Mouse (Mus musculus) heart, adult 11 months (tissue): Measurements from ENCODE around the gene Mapkapk2.

Source experiments
- DNase-seq: peaks from one replicate; pipeline ENCODE4 v3.0.0; 2022

The Mapkapk2 gene

DNA sequence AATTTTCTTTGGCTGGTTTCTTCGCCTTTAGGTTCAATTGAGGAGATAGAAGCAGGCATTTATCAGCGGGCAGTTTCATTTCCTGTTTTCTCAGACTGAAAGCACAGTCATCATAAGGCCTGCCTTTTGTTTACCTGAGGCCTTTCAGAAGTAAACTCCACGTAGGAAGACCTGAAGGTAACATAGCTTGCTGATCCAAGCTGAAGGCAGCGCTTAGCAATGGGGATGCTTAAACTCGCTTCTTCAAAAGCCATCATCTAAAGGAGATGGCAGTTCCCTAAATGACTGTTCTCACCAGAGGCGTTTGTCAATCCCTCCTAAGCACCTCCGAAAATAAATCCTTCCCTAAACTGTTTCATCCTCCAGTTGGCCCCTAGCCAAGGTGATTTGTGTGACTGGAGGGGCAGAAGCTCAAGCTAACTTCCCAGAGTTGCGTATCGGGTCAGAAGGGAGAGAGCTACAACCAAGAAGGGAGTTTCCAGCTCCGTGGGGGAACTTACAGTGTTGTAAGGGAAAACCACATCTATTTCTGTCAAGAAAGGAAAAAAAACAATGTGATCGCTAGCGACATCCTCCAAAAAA is 13.0 kb upstream of the Mapkapk2 start:
- peak; percentile 97 for DNase-seq

DNA sequence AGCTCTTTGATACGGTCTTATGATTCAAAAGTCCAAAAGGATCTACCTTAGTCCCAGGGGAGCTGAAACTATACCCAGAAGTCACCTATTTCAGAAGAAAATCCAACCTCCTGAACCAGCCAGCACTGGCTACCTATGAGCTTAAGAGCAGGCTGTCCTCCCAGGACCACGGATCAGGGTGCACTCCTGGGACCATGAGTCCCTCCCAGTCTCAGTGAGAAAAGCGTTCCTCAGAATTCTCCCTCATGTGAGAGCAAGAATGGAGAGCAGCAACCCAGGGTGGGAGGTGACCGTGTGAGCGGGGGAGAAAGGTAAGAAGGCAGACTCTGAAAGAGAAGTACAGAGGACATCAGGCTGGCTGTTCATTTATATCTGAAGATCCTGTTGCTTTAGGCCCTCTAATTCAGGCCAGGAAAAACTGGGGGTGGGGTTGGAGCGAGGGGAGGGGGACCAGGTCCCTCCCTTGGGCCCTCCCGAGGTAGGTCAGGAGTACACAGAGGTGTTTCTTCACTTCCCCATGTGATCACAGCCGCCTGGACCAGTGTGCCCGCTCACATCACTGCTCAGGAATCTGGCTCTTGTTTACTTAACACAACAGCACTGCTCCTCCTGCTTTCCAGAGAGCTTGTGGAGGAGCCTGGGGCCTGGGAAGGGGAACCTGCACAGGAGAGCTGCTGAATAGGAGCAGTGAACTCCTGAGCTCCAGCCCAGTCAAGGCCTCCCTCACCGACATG is 10.1 kb upstream of the Mapkapk2 start:
- DNase-seq: peak; percentile 92

DNA sequence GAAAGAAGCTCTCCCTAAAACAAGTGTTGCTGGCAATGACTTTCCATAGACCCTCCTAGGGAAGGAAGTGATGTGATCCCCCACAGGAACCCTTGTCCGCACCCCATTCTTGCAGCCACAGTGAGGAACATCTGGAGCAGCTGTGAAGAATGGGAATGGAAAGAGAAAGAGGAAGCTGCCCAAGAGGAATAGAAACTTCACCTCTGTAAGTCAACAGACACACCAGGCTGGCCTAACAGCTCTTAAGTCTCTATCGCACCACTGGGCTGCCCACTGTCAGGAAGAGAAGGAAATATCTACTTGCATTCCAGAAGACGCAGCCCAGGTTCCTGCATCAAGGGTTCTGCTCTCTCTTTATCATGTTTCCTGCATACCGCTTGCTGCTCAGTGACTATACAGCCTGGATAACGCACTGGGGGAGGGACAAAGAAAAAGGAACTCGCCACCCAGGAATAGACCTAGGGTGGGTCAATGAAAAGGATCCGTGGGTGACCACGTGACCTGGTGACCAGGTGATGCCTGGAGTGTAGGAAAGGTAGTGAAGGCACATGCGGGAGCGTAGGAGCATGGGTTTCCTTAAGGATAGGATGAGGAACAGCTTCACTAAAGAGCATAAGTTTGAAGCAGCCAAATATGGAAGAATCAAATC is 6.3 kb upstream of the Mapkapk2 start:
- DNase-seq: peak; percentile 98

DNA sequence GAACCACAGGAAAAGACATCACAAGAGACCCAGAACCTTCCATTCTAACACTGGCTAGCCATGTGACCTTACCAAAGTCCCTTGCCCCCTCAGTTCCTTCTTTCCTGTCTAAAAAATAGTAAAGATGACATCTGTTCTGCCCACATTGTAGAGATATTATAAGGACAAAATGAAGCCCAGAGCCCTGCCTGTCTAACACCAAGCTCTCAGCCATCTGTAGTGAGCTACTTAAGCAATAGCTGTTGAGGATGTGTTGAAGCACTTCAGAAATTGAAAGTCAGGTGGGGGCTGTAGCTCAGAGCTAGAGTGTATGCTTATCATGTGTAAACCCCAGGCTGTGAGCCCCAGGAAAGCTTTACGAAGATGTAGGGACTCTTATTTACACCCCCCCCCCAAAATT is 3.2 kb upstream of the Mapkapk2 start:
- DNase-seq: no peak

DNA sequence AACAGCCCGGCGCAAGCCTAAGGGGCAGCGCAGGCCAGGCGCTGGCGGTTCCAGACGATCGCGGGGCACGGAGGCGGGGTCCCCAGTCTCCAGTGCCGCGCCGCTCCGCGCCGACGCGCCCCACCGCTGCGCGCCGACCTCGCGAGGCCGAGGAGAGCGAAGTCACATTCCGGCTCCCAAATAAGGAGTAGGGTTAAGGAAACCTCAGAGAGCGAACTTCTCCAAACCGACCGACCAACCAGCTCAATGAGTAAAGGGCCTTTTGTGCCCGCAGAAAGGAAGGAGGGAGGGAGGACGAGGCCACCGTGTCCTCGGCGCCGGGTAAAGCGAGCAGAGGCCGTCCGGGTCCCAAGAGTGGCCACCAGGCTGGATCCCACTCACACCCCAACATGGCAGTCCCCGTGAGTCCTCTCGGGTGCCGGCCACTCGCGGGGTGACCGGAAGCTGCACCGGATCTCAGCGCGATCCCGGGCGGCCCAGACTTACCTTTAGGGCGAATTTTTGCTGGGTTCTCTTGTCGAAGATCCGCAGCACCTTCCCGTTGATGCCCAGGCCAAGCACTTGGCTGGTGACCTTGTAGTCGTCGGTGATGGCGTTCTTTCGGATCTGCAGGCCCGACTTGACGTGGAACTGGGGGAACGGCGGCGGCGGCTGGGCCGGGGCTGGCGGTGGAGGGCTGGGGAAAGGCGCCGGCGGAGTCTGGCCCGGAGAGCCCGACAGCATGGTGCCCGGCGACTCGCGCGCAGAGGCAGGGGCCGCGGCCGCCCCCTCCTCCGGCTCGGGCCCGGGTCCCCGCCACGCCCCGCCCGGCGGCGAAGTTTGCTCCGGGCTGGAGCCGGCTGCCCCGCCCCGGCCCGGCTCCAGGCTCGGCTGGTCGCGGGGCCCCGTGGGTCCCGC is 575 bp downstream of the Mapkapk2 start:
- peak; percentile 98 for DNase-seq

DNA sequence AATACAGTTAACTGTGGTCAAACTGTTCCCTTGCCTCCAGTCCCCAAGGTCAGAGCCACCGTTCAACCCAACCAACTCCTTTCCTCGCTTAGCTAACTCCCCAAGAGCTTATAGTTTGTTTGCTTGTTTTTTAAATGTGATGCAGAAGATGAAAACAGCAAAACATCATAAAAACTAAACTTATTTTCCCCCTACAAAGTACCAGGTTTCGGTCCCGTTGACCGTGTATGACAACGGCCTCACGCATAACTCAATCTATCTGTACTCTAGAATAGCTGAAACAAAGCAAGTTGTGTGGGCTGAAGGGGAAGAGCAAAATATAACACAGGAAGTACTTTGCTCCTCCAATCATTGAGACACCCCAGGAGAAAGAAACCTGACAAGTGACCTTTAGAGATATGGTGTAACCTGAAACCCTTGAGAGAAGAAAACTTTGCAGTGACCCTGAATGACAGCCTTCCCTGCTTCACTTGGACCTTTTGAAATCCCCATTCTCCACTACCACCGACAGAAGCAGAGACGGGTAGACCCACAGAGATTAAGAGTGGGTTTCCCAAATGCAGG is 1.4 kb downstream of the Mapkapk2 start:
- DNase-seq: no peak

- no peak for DNase-seq
These were observed 2.1 kb downstream of the Mapkapk2 start for GRCm38 (mm10) chr1:131095574-131095973.

DNA sequence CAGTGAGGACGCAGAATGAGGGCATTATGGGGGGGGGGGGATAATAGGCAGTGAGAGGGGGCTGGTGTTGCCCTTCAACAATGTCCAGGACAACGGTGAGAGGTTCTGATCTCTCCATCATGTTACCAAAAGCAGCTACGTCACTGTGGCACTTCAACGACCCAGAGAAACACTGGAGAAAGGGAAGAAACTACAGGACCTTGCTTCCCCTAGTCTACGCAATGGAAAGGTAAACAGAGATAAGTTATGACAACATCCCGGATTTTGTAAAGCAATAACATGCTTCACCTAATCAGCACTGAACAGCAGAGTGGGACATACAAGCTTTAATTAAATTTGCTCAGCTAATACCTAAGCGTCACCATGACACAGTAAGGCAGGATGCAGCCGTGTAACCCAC is 3.7 kb downstream of the Mapkapk2 start:
- no peak for DNase-seq

GRCm38 (mm10) chr1:131092846-131093245 is 4.8 kb downstream of the Mapkapk2 start:
- no peak for DNase-seq

DNA sequence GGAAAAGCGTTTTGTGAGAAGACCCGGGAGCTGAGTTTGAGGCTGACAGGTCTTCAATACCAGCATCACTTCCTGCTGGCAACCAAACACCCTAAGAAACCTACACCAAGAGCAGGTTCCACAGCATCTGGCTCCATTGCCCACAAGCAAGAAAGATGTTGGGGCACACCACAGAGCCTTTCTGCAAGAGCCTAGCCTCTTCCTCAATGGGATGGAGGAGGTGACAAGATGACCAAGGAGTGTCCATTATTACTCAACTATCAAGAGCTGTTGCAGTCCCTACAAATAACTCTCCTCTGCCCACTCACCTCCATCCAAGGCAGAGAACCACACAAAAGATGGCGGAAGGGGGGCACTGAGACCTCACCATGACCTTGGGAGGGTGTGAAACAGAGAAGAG is 5.5 kb downstream of the Mapkapk2 start:
- DNase-seq: peak; percentile 89

GRCm38 (mm10) chr1:131091481-131091880 is 6.1 kb downstream of the Mapkapk2 start:
- peak; percentile 94 for DNase-seq

GRCm38 (mm10) chr1:131090877-131091276 is 6.7 kb downstream of the Mapkapk2 start:
- peak; percentile 95 for DNase-seq

DNA sequence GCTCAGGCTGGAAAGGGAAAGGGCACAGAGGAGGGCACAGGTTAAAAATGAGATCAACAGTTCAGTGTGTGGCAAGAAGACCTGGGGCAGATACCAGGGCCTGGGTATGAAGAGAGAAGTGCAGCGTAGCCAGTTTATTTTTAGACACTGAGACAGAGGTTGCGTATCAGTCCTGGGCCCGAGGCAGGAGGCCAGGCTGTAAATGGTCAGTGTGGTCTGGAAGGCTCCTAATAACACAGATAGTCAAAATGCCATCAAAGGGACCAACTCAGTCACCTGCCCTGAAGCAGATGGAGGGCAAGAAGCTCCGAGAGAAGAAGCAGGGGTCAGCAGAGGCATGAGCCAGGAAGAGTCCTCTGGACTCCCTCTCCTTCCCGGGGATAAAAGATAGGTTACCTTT is 7.4 kb downstream of the Mapkapk2 start:
- DNase-seq: peak; percentile 97

- DNase-seq: peak; percentile 95
These were observed 8.0 kb downstream of the Mapkapk2 start for GRCm38 (mm10) chr1:131089525-131090127.

DNA sequence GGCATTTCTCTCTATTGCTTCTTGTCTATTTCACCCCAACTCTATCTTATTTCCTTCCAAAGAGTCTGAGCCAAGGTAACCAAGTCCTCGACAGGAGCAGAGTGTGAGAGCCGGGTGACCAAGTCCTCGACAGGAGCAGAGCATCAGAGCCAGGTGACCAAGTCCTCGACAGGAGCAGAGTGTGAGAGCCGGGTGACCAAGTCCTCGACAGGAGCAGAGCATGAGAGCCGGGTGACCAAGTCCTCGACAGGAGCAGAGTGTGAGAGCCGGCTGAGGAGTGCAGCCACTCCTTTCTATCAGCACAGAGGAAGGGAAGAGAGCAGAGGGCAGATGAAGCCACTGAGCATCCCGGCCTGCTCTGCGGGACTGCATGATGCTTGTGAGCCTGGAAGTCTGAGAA is 9.1 kb downstream of the Mapkapk2 start:
- DNase-seq: no peak

DNA sequence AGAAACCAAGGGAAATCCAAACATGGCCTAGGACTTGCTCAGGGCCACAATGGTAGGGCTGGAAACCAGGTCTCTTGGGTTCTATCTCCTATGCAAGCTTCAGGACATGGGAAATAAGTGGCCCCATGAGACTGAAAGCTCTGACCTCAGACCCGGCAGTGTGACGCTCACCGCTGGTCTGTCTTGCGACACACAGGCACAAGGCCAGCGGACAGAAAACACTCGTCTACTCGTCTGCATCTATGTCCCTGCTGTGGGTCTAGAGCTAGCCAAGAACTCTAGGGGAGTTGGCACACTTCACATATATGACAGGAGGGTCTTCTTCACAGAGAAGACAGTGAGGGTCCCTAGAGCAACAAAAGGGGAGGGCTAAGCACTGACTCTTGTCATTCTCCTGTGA is 10.7 kb downstream of the Mapkapk2 start:
- peak; percentile 97 for DNase-seq

GRCm38 (mm10) chr1:131085957-131086739 is 11.5 kb downstream of the Mapkapk2 start:
- DNase-seq: peak; percentile 74

- peak; percentile 80 for DNase-seq
These were observed 12.4 kb downstream of the Mapkapk2 start for GRCm38 (mm10) chr1:131085272-131085671.

GRCm38 (mm10) chr1:131084289-131084688 is 13.3 kb downstream of the Mapkapk2 start:
- DNase-seq: peak; percentile 98

GRCm38 (mm10) chr1:131083609-131084008 is 14.0 kb downstream of the Mapkapk2 start:
- DNase-seq: peak; percentile 88

GRCm38 (mm10) chr1:131083122-131083521 is 14.5 kb downstream of the Mapkapk2 start:
- DNase-seq: peak; percentile 82
